Mouse (Mus musculus): ENCODE results near the gene Hdac6. TPM values are rescaled to one million over a fixed set of nuclear protein-coding genes. Genes with fewer than 3 reads are reported as not detected.

Hdac6 gene
- polyA plus RNA-seq (2015; fragmentation: Nextera tagmentation; extraction: Ambion mirVana), result 75.6 and 77.9 TPM in 2 replicates

DNA sequence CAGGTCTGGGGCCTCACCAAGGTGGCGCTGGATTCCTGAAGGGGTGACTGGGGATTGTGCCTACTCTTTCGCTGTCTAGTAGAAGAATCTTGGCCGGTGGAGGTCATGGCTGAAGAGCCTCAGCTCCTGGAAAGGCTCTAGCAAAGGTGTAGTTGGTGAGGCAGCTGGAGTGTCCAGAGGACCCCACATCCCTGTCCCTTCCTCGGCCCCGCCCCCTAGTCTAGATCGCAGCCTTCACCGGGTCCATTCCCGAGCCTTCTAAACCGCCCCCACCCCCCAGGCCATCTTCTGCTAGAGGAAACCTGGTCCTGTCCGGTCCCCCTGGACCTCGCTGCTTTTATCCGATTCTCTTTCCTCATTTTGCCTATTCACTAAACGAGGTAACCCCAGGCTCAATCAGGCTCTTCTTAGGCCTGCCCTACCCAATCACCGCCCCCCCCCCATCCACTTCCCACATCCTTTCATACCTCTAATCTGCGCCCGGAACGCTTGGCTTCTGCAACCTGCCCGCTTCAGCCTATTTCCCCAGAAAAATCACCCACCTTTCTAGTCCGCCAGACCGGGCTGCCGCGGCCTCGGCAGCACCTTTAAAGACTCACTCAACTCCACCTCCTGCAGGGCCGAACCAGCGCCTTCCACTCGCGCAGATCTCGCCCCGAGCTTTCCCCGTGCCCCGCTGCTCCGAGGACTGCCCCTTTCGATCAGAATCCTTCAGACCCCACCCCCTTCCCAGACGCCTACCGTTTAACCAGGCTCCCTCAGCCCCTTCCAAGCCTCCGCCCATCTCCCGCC, at the start of gene Hdac6:
Hdac6 (minus strand) TSS at position 782 of the 792 bp plus-strand sequence.
- peak; percentile 61 for ATAC-seq
- H3K9ac ChIP-seq (ENCODE audit: low read depth, low read length), result peak within 1 kb of the TSS; percentile 65
- no peaks in the 10 kb centered on the region for H3K9me3 ChIP-seq (replicated peaks; ENCODE audit: control insufficient read depth, low read length, poor library complexity, severe bottlenecking)
- H3K4me1 ChIP-seq (ENCODE audit: control insufficient read depth, insufficient read depth, low read length), result peaks cover 6% of the 10 kb centered on the region; the same call in 1 of the 2 replicates
- peak within 1 kb of the TSS; percentile 60 for H3K4me2 ChIP-seq (ENCODE audit: low read length)
- H3K27ac ChIP-seq (ENCODE audit: low read length), result peak within 1 kb of the TSS; percentile 77
- H3K4me3 ChIP-seq (ENCODE audit: low read depth, low read length), result peak within 1 kb of the TSS; percentile 51
- no peaks in the 10 kb centered on the region for H3K27me3 ChIP-seq (ENCODE audit: control insufficient read depth, insufficient read depth, low read depth, low read length)
- 20% methylated on average over 36 of the region's 37 CpGs for WGBS
- H3K36me3 ChIP-seq (ENCODE audit: control insufficient read depth, insufficient read depth, low read length), result no peaks in the 10 kb centered on the region

DNA sequence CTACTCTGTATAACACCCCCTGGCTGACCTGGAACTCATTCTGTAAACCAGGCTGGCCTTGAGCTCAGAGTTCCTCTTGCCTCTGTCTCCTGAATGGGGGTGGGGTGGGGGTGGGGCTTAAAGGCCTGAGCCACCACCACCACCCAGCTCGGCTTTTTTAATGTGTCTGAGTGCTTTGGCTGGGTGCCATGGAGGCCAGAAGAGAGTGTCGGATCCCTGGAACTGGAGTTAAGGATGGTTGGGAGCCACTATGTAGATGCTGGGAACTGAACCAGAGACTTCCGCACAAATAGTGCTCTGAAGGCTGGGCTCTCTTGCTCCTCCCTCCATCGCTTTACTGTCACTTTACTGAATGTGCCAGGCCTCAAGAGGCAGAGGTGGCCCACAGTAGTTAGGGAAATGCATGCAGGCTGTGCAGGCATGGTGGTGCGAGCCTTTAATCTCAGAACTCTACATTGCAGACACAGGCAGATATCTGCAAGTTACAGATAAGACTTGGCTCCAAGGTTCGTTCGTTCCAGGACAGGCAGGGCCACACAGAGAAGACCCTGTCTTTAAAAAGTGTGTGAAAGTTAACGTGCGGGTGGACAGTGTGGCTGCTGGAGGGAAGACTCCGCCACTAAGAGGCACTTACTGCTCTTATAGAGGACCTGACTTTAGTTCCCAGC, 45.5 kb upstream of the Hdac6 start:
- 81% methylated on average over 10 of the region's 10 CpGs for WGBS
- Histone ChIP-seq H3K27me3 (ENCODE audit: control insufficient read depth, insufficient read depth, low read depth, low read length) (no peaks in the 10 kb centered on the region), H3K4me1 (ENCODE audit: control insufficient read depth, insufficient read depth, low read length) (no peaks in the 10 kb centered on the region), H3K36me3 (ENCODE audit: control insufficient read depth, insufficient read depth, low read length) (no peaks in the 10 kb centered on the region), H3K9ac (ENCODE audit: low read depth, low read length) (no peak overlapping the region), H3K4me3 (ENCODE audit: low read depth, low read length) (no peak overlapping the region), H3K27ac (ENCODE audit: low read length) (no peak overlapping the region), H3K9me3 (replicated peaks; ENCODE audit: control insufficient read depth, low read length, poor library complexity, severe bottlenecking) (no peaks in the 10 kb centered on the region), H3K4me2 (ENCODE audit: low read length) (no peak overlapping the region)
- ATAC-seq, result no peak

DNA sequence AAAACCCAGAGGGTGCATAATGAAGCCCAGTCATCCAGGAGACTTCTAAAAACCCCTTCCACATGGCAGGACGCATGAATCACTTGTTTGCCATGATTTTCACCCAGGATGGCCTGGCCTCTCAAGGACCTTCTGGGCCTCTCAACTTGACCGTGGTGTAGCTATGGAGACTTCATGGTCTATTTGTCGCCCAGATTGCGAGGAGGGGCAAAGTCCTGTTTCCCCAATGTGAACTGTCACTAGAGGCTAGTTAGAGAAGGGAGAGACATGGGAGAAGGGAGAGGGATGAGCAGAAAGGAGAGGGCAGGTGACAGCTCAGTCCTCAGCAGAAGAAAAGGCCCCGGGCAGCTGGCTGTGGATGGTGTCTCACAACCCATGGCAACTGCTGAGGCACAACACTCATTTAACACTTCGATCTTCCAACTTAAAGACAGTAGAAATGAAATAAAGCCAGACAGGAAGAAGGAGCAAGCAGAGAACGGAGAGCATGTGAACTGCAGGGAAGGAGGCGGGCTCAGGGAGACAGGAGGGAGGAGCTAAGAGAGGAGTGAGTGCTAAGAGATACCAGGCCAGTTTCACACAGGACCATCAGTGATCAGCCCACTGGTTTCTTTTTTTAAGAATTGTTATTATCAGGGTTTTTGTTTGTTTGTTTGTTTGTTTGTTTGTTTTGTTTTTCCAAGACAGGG, 44.8 kb upstream of the Hdac6 start:
- H3K9me3 ChIP-seq (replicated peaks; ENCODE audit: control insufficient read depth, low read length, poor library complexity, severe bottlenecking), result no peaks in the 10 kb centered on the region
- 61% methylated on average over 8 of the region's 8 CpGs for WGBS

DNA sequence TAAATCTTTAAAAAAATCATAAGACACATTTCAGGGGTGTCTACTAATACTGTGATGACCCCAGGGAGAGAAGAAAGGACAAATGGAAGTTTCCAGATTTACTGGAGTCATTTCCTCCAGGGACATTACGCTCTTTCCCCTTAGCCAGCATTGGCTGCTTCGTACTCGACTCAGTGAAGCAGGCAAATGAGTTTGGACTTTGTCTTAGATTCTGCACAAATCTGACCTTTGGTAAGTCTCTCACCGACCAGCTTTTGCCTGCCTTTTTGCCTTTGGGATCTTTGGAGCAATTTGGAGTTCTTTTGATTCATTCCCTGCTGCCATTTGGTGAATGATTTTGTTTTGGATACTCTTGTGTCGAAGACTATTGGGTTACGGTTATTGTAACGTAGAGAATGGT, 33.7 kb upstream of the Hdac6 start:
- Histone ChIP-seq H3K4me2 (ENCODE audit: low read length) (no peak overlapping the region), H3K4me3 (ENCODE audit: low read depth, low read length) (no peak overlapping the region), H3K27me3 (ENCODE audit: control insufficient read depth, insufficient read depth, low read depth, low read length) (no peaks in the 10 kb centered on the region), H3K36me3 (ENCODE audit: control insufficient read depth, insufficient read depth, low read length) (no peaks in the 10 kb centered on the region), H3K27ac (ENCODE audit: low read length) (no peak overlapping the region), H3K4me1 (ENCODE audit: control insufficient read depth, insufficient read depth, low read length) (no peaks in the 10 kb centered on the region), H3K9me3 (replicated peaks; ENCODE audit: control insufficient read depth, low read length, poor library complexity, severe bottlenecking) (no peaks in the 10 kb centered on the region), H3K9ac (ENCODE audit: low read depth, low read length) (no peak overlapping the region)
- no peak for ATAC-seq
- 87% methylated on average over 7 of the region's 7 CpGs for WGBS

More for the DNA sequence above, 44.8 kb upstream of the Hdac6 start:
- Histone ChIP-seq H3K4me1 (ENCODE audit: control insufficient read depth, insufficient read depth, low read length) (no peaks in the 10 kb centered on the region), H3K4me3 (ENCODE audit: low read depth, low read length) (no peak overlapping the region), H3K9ac (ENCODE audit: low read depth, low read length) (no peak overlapping the region), H3K27me3 (ENCODE audit: control insufficient read depth, insufficient read depth, low read depth, low read length) (no peaks in the 10 kb centered on the region), H3K4me2 (ENCODE audit: low read length) (no peak overlapping the region), H3K36me3 (ENCODE audit: control insufficient read depth, insufficient read depth, low read length) (no peaks in the 10 kb centered on the region), H3K27ac (ENCODE audit: low read length) (no peak overlapping the region)
- no peak for ATAC-seq

DNA sequence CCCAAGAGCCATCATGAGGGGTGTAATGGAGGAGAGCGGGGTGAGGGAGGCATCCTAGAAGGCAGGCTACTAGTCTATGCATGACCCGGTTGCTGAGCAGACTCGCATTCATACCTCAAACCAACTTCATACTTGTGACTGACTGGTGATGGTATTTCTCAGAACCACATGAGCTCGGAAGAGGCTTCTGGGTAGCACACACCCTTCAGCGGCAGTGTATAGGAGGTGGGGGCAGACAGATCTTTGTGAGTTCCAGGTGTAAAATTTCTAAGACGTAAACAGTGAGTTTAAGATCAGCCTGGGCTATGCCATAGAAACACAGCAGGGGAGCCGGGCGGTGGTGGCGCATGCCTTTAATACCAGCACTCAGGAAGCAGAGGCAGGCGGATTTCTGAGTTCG, 30.2 kb upstream of the Hdac6 start, which contains the start of gene Gata1:
Gata1 (minus strand) TSS at position 180 of the 400 bp plus-strand sequence.
- no peak for ATAC-seq
- 93% methylated on average over 11 of the region's 11 CpGs for WGBS
- H3K36me3 ChIP-seq (ENCODE audit: control insufficient read depth, insufficient read depth, low read length), result no peaks in the 10 kb centered on the region

DNA sequence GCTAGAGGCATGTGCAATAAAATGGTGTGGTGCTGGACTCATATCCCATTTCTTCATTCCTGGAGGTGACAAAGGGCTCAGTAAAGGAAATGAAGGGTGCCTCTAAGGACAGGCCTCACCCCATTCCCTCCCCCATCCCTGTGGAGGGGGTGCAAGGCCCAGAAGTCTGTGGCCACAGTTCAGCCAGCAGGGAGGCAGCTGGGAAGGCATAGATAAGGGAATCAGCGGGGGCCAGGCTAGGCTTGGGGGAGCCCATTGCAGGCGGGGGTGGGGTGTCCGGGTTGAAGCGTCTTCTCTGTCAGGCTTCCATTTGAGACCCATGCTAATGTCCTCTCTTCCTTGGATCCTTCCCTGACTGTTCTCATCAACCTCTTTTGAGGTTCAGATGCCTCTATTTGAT, 23.6 kb upstream of the Hdac6 start:
- H3K4me3 ChIP-seq (ENCODE audit: low read depth, low read length), result no peak overlapping the region
- no peaks in the 10 kb centered on the region for H3K4me1 ChIP-seq (ENCODE audit: control insufficient read depth, insufficient read depth, low read length)
- no peaks in the 10 kb centered on the region for H3K9me3 ChIP-seq (replicated peaks; ENCODE audit: control insufficient read depth, low read length, poor library complexity, severe bottlenecking)
- 62% methylated on average over 4 of the region's 4 CpGs for WGBS
- ATAC-seq, result no peak
- H3K27me3 ChIP-seq (ENCODE audit: control insufficient read depth, insufficient read depth, low read depth, low read length), result no peaks in the 10 kb centered on the region
- H3K27ac ChIP-seq (ENCODE audit: low read length), result no peak overlapping the region
- no peak overlapping the region for H3K4me2 ChIP-seq (ENCODE audit: low read length)
- no peak overlapping the region for H3K9ac ChIP-seq (ENCODE audit: low read depth, low read length)
- H3K36me3 ChIP-seq (ENCODE audit: control insufficient read depth, insufficient read depth, low read length), result no peaks in the 10 kb centered on the region

More for the DNA sequence above, 30.2 kb upstream of the Hdac6 start, which contains the start of gene Gata1:
- Histone ChIP-seq H3K27me3 (ENCODE audit: control insufficient read depth, insufficient read depth, low read depth, low read length) (no peaks in the 10 kb centered on the region), H3K27ac (ENCODE audit: low read length) (no peak within 1 kb of the TSS), H3K9ac (ENCODE audit: low read depth, low read length) (no peak within 1 kb of the TSS), H3K4me2 (ENCODE audit: low read length) (no peak within 1 kb of the TSS), H3K4me1 (ENCODE audit: control insufficient read depth, insufficient read depth, low read length) (no peaks in the 10 kb centered on the region), H3K4me3 (ENCODE audit: low read depth, low read length) (no peak within 1 kb of the TSS), H3K9me3 (replicated peaks; ENCODE audit: control insufficient read depth, low read length, poor library complexity, severe bottlenecking) (no peaks in the 10 kb centered on the region)

DNA sequence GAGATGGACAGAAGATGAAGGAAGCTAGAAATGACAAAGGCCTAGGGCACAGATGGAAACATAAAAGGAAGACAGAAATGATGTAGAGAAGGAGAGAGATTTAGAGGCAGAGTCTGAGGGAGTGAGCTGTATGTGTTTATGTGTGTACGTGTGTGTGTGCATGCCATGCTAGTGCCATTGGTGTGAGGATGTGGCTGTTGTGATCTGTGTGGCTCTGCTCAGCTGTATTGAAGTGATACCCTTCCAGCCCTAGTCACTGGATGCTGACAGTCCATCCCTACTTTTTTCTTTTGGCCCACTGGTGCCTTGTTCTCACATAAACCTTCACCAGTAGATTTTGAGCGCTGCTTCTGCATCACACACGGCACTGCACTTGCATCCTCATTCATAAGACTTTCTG, 21.2 kb upstream of the Hdac6 start:
- Histone ChIP-seq H3K9me3 (replicated peaks; ENCODE audit: control insufficient read depth, low read length, poor library complexity, severe bottlenecking) (no peaks in the 10 kb centered on the region), H3K36me3 (ENCODE audit: control insufficient read depth, insufficient read depth, low read length) (no peaks in the 10 kb centered on the region), H3K27ac (ENCODE audit: low read length) (no peak overlapping the region), H3K4me2 (ENCODE audit: low read length) (no peak overlapping the region), H3K9ac (ENCODE audit: low read depth, low read length) (no peak overlapping the region), H3K4me3 (ENCODE audit: low read depth, low read length) (no peak overlapping the region), H3K27me3 (ENCODE audit: control insufficient read depth, insufficient read depth, low read depth, low read length) (no peaks in the 10 kb centered on the region), H3K4me1 (ENCODE audit: control insufficient read depth, insufficient read depth, low read length) (no peaks in the 10 kb centered on the region)
- no peak for ATAC-seq
- 93% methylated on average over 3 of the region's 3 CpGs for WGBS

DNA sequence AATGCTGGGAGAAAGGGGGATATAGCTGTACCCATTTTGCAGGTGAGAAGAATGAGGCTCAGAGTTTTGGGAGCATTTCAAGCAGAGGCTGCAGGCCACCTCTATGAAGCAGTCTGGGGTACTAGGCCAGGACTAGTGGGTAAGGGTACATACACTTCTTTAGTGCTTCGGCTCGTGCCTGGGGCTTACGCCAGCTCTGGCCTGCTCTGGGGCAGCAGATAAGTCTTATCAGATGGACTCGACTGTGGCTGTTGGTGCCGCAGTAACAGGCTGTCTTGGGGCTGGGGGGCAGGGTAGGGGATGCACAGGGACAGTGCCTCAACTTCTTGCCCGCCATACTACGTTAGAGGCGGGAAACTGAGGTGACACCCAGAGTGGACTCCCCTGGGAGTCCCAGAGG, 20.5 kb upstream of the Hdac6 start:
- 92% methylated on average over 8 of the region's 8 CpGs for WGBS

More for the DNA sequence above, 20.5 kb upstream of the Hdac6 start:
- no peaks in the 10 kb centered on the region for H3K27me3 ChIP-seq (ENCODE audit: control insufficient read depth, insufficient read depth, low read depth, low read length)
- no peak overlapping the region for H3K27ac ChIP-seq (ENCODE audit: low read length)
- no peak overlapping the region for H3K4me3 ChIP-seq (ENCODE audit: low read depth, low read length)
- no peak overlapping the region for H3K9ac ChIP-seq (ENCODE audit: low read depth, low read length)
- no peak overlapping the region for H3K4me2 ChIP-seq (ENCODE audit: low read length)
- no peak for ATAC-seq
- H3K4me1 ChIP-seq (ENCODE audit: control insufficient read depth, insufficient read depth, low read length), result no peaks in the 10 kb centered on the region
- no peaks in the 10 kb centered on the region for H3K9me3 ChIP-seq (replicated peaks; ENCODE audit: control insufficient read depth, low read length, poor library complexity, severe bottlenecking)
- no peaks in the 10 kb centered on the region for H3K36me3 ChIP-seq (ENCODE audit: control insufficient read depth, insufficient read depth, low read length)
